Mouse (Mus musculus) cerebellum, adult 8-10 months (tissue): ENCODE measurements at regions not wholly inside any gene's neighbourhood (a gene's known extent, or its start where the extent isn't known, plus 50 kb on each side); places are given as distances from the start of the nearest gene placed in this dataset.
A peak's percentile ranks its signal among the peaks of the same experiment; 100 is the strongest.
"Not testable (repeated sequence)": the region's sequence is repeated elsewhere in the genome, so short reads cannot be mapped to it uniquely, and the experiment has no call there.

Experiments used
- DNase-seq: peaks from one replicate; pipeline ENCODE4 v3.0.0; 2022

DNA sequence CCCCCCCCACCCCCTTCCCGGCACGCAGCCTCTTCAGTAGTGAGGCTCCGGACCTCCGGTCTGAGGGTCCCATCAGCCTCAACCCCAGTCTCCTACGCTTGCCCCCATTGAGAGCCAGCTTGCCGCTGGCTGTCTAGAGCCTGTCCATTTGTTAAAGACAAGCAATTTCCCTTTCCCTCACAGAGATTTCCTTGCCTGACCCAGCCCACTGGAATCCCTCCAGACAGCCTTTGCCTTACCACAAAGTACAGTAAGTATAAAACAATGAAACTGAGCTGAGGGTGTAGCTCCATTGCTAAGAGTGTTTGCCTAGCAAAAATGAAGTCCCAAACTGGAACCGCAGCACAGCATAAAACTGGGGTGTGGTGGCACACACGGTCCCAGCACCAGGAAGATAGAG lies 252.4 kb upstream of the Jarid2 start:
- DNase-seq = no peak

- no peak for DNase-seq
Observed at GRCm38 (mm10) chr13:44480128-44480527, 249.1 kb upstream of the Jarid2 start.

- DNase-seq = no peak
Observed at GRCm38 (mm10) chr13:44482661-44483060, 246.6 kb upstream of the Jarid2 start.

DNA sequence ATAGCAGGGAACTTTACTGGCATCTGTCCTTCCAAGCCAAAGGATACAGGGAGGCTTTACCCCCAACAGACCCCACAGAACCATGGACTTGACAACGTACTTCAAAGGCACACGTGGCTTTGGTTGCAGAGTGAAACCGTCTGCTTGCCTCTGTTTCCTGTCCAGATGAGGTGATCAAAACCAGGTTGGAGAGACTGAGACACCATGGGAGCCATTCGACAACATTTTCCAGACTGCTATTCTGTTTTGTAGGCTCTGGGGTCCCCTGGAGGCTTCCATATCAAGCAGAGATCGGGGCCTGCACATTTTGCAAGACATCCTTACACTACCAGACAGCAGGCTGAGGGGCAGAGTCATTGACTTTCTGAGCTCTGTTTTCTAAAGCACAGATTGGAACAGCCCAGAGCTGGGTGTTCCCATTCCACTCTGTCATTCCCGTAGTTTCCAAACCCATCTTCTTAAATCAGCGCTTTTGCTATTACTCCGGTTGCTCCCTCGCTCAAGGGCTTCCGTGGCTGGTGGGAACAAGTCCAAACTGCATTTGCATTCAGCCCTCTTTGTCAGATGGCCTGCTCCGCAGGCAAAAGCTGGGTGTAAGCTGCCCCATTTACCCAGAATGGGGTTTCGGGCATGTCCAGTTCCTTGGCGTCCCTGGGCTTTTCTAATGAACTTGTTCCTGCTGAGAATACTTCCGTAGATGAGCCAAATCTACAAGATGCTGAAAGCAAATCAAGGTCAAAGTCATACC lies 244.5 kb upstream of the Jarid2 start:
- DNase-seq = peak; percentile 62

DNA sequence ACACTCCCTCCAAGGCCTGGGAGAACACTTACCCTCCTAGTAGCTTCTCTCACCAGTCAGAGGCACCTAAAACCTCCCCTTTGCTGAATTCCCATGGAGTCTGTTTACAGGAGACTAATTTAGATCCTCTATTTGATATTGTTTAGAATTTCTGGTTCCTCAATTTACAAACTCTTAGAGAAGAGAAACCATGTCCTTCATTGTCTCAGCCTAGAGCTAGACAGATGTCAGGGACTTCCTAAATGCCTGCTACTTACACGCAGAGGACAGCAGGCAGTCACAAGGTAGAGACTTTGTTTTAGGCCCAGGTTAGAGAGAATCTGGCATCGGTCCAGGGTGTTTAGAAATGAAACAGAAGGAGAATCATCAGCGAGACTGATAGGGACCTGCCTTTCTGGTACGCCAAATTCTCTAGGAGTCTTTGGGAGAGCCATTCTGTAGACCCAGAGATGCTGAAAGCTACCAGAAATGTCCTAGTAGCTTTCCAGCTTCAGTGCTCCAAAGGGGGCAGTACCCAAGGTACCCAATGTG lies 238.3 kb upstream of the Jarid2 start:
- no peak for DNase-seq

- no peak for DNase-seq
Observed at GRCm38 (mm10) chr13:44493884-44494283, 235.4 kb upstream of the Jarid2 start.

DNA sequence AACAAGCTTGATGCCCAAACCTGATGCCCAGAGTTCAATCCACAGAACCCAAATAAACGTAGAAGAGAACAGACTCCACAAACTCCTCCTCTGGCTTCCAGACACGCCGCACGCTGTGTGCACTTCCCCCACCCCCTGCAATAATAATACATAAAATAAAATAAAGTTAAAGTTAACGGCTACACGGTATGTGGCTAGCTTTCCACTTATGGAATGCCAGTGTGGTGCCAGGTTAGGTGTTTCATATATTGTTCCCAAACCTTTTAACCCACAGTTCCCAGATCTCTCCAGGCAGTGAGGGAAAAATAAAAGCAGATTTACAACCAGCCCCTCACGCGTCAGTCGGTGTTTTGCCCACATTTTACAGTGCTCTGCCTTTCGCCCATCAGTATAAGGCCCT lies 233.8 kb upstream of the Jarid2 start:
- DNase-seq = no peak

DNA sequence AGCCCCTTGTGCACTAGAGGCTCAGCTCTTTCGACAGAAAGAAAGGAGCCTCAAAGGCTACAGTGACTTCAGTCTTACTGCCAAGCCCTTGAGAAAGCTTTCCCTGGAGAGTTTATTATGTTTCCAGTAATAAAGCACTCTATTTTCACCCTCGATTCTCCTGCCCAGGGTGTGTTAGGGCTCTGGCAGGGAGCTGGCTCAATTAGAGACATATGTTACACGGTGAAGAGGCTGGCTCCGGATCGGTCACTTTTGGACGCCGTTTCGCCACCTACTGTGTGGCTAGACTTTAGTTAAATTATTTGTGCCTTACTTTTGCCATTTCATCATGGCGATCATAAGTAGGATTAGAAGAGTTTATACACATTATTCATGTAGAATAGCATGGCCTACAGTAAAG lies 232.7 kb upstream of the Jarid2 start:
- DNase-seq = peak; percentile 73

- not testable (repeated sequence) for DNase-seq
Observed at GRCm38 (mm10) chr13:44500896-44501295, 228.4 kb upstream of the Jarid2 start.

GRCm38 (mm10) chr13:44501777-44502321 lies 227.4 kb upstream of the Jarid2 start:
- DNase-seq = no peak

DNA sequence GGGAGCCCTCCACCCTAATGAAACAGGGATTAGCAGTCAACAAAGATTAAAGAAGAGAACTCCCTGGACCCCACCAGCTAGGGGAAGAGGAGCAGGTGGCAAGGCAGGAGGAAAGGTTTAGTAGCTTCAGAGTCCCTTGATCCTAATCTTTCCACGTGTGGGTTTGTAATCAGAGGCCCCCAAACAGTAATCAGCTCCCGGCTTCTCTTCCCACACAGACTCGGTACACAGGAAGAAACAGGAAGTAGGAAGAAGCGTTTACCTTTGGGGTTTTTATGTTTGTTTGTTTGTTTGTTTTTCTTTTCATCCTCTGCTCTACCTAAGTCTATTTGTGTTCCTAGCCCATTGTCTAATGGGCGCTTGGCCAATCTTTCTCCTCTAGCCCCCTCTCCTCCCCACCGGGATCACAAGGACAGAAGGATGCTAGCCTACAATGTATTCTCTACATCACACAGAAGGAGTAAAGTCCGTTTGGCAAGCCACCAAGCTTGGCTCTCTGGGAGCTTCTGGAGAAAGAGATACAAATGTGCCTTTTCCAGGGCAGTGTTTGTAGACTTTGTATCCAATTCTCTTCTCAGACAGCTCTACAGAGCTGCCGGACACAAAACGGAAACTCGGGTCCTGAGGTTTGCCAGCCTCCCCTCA lies 226.5 kb upstream of the Jarid2 start:
- peak; percentile 50 for DNase-seq

GRCm38 (mm10) chr13:44503257-44503950 lies 225.9 kb upstream of the Jarid2 start:
- DNase-seq = no peak

DNA sequence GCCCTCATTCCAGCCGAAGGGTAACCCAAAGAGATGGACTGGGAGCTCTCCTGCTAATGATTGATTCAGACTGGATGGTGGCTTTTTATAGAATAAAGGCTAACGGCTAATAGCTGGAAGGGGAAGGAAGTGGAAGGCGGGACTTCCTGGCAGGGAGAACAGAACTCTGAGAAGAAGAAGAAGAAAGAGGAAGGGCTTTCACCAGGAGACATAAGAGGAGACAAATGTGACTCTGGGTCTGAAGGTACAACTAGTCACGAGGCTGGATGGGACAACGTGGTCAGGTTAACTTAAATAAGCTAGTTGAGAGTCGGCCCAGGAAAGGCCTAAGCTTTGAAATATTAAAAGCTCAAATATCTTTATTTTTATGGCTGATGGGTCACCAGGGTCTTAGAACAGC lies 224.8 kb upstream of the Jarid2 start:
- DNase-seq = no peak

DNA sequence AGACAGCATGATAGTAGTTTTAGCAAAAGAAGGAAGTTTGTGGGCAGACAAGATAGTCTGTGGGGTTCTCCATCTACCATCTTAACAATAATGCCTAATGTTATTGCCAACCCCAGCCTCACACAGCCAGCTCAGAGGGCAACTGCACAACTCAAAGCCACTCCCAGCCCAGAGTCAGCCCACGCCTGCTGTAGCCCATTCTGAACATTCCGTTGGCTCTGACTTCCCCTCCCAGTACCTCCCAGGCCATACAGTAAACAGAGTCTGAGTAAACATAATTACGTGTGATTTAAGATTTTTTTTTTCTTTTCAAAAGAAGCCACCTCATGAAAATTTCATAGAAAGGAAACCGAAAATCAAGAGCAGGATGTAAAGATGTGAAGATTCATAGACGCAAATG lies 222.3 kb upstream of the Jarid2 start:
- no peak for DNase-seq

DNA sequence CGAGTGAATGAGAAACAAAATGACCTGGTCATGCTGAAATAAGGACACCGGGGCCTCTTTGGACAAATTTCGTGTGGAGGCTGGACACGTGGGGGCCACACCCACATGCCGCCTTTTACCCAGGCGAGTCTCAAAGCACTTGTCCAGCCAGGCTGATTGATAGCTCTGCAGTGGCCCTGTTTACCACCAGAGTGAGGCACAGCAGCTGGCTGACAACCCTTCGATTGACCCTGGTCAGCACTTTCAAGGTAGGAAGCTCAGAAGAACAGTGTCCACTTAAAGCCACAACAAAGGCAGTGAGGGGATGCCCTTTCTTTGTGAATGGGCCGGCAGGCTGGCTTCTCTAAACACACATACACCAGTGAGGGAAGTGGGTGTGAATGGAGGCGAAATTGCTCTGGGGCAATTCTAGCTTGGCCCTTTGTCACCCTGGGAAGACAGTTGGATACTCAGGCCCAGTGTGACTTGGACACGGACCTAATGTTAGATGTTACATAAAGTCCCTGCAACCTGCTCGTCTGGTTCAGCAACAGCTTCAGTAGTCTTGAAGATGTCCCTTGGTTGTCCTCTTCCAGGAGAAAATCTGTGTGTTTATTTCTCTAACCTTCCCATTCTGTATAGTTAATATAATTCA lies 219.6 kb upstream of the Jarid2 start:
- DNase-seq = no peak

GRCm38 (mm10) chr13:44513378-44514285 lies 215.6 kb upstream of the Jarid2 start:
- DNase-seq = no peak

DNA sequence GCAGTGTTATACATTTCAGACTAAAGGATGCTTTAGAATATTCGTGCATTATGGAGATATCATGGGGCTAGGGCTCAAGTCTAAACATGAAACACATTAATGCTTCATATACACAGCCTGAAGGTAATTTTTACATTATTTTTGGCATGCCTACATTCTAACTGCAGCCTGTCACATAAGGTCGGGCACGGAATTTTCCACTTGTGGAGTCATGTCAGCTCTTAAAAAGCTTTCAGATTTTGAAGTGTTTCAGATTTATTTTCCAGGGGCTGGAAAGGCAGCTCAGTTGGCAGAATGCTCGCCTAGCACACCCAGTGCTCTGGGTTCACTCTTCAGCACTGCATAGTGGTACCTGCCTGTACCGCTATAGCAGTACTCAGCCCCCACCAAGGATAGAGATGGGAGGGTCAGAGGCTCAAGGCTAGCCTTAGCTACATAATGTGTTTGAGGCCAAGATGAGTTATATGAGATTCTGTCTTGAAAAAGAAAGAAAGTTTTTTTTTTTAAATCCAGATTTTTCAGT lies 214.6 kb upstream of the Jarid2 start:
- DNase-seq = no peak

DNA sequence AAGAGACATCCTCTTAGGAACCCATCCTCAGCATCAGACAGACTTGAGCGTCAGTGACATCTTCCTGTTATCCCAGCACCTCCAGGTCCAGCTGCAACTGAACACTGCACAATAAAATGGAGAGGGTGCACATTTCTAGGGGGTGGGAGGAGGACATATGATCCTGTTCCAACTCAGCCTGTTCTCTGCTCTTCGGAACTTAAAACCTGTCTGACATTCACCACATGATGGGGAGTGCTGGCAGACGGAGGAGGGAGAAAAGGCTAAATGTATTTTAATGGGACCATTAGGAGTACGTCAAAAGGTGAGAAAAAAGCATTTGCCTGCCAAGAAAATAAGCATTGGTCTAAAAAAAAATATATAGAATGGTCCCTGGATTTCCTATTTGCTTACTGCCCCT lies 212.4 kb upstream of the Jarid2 start:
- no peak for DNase-seq

DNA sequence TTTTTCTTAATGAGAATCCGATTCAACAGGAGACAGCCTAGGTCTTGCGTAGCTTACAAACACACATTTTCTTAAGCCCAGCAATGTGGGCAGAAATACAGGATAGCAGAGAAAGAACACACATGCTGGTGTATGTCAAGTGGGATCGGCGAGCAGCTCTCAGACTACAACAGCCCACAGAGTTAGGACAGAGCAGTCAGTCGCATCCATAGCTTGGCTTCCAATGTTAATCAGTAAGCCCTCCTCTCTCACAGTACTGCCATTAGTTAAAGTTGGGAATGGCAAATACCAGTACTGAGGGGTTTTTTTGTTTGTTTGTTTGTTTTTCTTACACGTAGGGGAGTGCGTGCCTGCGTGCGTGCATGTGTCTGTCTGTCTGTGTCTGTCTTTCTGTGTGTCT lies 212.0 kb upstream of the Jarid2 start:
- no peak for DNase-seq

GRCm38 (mm10) chr13:44518215-44518614 lies 211.1 kb upstream of the Jarid2 start:
- no peak for DNase-seq

GRCm38 (mm10) chr13:44523516-44523915 lies 205.8 kb upstream of the Jarid2 start:
- DNase-seq = no peak
